Mouse (Mus musculus): ENCODE measurements around the gene Il31ra.
"Not testable (repeated sequence)": the region's sequence is repeated elsewhere in the genome, so short reads cannot be mapped to it uniquely, and the experiment has no call there.

Il31ra gene

DNA sequence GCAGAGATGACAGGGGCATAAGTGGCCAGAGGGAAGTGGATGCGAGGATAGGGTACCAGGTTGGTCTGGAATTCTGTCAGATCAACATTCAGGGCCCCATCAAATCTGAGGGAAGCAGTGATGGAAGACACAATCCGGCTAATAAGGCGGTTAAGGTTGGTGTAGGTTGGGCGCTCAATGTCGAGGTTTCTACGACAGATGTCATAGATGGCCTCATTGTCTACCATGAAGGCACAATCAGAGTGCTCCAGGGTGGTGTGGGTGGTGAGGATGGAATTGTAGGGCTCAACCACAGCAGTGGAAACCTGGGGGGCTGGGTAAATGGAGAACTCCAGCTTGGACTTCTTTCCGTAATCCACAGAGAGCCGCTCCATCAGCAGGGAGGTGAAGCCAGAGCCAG, at the start of gene Il31ra:
TSS of gene Il31ra (minus strand) at position 101 of the 400 bp plus-strand sequence.
- not testable (repeated sequence) for DNase-seq (ENCODE audit: low read depth, low spot score)

DNA sequence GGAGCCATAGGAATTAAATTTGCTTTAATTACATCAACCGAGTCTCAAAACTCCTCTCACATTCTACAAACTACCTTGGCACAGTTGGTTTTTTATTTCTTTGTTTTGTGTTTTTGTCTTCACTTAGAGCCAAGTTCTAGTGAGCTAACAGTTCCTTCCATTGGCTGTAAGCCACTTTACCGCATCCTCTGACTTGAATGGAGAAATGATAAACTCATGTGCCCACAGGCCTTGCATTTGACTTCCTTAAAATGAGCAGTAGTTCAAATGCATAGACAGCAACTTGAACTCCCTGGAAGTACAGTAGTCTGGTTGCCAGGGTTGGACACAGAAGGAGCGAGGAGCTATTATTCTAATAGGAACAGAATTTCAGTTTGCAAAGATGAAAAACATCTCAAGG, 48.7 kb upstream of the Il31ra start:
- no peak for DNase-seq (ENCODE audit: low read depth, low spot score)

DNA sequence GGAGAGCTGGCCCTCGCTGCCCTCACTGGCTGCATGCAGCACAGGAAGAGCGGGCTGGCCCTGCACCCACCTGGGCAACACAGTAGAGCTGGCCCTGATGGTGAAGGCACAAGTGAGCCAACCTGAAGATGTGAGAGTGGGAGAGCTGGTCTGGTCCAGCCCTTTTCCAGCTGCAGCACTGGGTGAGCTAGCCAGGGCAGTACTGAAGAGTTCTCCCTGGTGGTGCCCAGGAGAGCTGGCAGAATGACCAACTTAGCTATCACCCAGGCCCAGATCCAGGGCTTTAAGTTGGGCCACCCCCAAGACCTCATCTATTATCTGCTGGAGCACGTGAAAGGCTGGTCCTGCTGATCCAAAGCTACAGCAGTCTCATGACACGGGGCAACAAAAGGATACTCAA, 45.0 kb upstream of the Il31ra start:
- no peak for DNase-seq (ENCODE audit: low read depth, low spot score)

DNA sequence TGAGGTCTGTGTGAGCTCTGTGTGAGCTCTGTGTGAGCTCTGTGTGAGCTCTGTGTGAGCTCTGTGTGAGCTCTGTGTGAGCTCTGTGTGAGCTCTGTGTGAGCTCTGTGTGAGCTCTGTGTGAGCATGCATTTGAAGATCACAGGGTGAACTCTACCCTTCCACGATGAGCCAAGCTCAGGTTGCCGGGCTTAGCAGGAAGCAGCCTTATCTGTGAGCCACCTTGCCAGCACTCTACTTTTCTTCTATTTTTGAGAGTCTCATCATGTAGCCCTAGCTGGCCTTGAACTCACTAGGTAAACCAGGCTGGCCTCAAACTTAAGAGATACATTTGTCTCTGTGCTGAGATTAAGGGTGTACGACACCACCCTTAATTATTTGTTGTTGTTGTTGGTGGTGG, 42.3 kb upstream of the Il31ra start:
- DNase-seq (ENCODE audit: low read depth, low spot score) = no peak

DNA sequence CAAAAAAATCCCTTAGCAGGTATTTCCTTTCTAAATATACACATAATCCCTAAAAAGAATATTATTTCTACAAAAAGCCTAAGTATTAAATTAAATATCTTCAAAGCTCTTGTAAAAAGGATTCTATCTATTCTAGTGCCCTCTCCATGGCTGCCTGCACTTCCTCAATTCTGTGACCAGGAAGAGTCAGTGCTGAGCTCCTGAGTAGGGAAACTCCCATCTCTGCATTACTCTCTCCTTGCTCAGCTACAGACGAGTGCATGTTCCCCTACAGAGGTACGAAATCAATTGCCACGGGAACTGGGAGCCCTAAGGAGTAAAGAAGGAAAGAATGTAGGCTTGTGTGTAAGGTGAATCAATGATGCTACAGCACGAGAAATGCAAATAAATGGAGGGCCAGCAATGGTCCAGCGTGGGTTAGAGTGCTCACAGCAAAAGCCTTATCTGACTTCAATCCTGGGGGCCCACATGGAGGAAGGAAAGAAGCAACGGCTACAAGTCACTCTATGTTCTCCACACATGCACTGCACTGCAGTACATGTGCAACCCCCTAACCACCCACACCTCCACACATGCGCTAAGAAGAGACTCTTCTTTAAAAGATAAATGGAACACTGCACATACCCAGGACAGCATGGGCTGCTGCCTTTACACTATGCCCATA, 41.1 kb upstream of the Il31ra start:
- no peak for DNase-seq (ENCODE audit: low read depth, low spot score)

DNA sequence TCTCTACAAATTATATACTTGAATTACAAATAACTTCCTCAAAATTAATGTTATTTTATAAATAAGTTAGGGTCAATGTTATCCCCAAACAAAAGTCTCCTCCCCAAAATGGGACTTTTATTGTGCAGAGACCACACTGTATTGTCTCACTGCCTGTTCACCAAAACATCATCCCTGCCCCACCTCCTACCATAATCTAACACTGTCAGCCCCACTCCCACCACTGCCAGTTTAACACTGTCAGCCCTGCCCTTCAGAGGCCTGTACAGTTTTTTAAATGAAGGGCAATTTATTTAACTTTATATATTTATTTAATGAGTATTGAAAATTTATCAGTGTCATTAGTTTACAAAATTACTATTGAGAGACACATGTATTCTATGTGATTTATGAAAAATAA, 31.4 kb upstream of the Il31ra start:
- DNase-seq (ENCODE audit: low read depth, low spot score) = no peak

DNA sequence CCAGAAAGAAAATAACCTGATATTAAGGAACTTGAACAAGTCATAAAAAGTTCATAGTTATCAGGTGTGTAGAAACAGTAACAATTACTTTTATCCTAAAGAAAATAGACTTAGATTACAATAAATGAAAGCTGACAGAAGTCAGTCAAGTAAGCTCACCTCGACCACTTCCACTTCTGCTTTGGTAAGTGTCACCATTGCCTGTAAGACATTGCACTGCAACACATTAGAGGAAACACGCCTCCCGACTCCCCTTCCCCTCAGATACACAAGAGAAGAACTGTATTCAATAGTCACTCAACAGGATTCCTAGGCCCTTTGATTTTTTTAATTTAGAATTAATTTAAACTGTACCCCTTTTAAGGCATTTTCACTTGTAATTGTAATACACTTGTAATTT, 30.5 kb upstream of the Il31ra start:
- no peak for DNase-seq (ENCODE audit: low read depth, low spot score)

DNA sequence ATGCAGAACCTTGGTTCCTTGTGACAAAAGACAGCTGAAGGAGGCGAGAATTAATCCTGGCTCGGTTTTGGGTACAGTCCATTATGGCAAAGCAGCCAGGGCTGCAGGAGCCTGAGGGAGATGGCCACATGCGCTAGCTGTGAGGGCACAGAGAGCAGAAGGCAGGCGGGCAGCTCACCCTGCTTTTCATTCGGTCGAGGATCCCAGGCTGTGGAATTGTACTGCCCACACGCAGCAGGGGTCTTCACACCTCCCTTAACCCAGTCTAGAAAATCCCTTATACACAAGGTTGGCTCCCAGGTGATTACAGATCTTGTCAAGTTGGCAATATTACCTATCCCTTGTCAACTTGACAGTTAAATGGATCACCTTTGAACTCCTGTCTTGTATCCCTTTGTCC, 29.5 kb upstream of the Il31ra start:
- no peak for DNase-seq (ENCODE audit: low read depth, low spot score)

DNA sequence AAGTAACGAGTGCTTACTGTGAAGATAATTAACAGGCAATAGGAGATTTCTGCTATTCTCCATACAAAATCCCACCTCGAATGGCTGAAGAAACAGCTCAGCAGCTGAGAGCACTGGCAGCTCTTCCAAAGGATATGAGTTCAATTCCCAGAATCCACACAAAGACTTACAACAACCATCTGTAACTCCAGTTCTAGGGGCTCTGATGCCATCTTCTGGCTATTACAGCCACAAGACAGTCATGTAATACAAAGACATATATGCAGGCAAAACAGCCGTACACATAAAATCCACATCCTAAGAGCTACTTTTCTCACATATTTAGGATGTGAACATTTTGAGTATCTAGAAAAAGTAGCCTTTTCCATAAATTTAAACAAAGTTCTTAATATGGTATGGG, 27.4 kb upstream of the Il31ra start:
- no peak for DNase-seq (ENCODE audit: low read depth, low spot score)

DNA sequence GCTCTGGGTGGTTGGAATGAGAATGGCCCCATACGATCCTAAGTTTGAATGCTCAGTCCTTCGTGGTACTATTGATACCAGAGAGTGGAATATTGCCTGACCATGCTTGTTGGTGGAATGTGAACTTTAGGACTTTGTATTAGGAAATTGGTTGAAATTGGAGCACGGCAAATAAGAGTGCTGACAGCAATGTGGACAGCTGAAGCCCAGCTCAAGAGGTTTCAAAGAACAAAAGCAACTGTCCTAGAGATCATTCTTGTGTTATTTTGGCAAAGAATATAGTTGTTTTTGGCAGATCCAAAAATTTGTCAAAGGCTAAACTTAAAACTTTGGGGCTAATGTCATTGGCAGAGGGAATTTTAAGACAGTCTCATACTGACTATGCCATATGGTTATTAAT, 14.4 kb upstream of the Il31ra start:
- DNase-seq (ENCODE audit: low read depth, low spot score) = no peak

DNA sequence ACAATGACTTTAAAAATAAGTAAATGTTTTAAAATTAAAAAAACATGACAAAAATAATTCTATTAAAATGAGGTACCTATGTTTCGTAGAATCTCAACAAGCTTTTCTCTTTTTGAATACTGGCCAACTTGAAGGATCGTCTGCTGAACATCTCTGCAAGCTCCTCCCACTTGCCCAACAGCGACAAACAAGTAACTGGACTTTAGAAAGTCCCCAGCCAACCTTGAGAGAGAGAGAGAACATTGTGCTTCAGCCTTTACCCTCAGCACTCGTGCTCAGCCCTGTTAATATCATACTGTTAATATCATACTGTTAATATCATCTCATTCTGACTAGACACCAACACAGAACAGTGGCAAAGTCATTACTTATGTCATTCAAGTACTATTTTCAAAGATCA, 10.3 kb upstream of the Il31ra start:
- no peak for DNase-seq (ENCODE audit: low read depth, low spot score)

DNA sequence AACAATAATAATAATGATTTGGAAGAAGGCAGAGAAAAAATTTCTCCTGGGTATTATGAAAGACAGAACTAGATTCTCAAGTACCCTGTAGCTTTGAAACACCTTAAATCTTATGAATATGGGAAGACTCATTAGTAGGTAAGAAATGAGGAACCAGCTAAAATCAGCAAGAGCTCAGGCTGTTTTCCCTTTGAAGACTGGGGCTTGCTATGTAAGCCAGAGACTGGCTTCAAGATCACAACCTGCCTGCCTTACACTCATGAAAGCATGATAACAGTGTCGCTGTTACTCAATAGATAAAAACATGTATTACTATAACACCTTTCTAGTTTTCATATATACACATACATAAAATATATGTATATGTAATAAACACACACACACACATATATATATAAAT, 9.7 kb upstream of the Il31ra start:
- no peak for DNase-seq (ENCODE audit: low read depth, low spot score)

DNA sequence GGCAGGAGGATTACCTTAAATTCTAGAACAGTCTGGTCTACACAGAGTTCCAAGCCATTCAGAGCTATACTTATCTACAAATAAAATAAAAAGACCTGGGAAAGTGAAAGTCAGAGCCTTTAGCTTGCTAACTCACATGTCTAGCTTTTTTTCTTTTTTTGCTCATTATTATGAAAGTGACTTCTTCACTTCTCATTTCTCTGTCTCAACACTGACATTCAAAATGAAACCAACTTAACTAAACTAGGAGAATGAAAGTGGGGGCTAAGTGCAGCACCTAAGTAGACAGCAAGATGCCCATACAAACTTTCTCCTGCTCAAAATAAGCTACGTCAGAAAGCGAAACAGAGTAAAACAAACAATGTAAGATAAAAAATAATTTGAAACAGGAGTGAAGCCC, 8.4 kb upstream of the Il31ra start:
- DNase-seq (ENCODE audit: low read depth, low spot score) = no peak

DNA sequence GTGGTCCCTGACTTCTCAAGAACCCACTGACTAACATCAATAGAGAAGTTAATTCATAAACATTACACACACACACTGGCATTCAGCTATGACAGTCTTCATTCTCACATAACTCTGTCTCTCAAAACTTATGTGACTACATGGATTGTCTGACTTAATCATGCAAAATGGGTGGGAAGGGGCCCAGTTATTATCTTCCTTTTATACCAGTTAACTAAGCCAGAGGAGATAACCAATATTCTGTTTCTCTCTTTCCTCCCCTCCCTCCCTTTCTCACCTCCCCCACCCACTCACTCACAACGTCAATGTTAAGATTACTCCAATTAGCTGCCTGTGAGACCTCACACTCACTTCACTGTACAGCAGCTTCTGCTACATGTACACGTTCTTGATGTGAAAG, 3.9 kb downstream of the Il31ra start:
- DNase-seq (ENCODE audit: low read depth, low spot score) = no peak

DNA sequence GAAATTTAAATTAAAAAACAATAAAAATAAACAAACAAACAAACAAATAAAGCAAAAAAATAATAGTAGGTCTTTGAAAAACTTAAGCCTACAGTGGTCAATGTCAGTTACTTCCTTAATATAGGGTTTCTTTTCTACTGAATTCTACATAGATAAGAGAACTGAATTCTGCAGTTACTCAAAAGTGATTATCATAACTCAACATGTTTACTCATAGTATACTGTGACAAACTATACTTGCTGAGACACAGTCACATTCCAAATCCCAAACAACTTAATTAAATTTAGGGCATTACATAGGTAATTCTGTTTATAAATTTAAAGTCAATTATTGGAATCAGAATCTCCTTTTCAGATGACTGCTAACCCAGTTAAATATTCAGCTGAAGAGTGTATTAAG, 4.5 kb downstream of the Il31ra start:
- DNase-seq (ENCODE audit: low read depth, low spot score) = no peak

DNA sequence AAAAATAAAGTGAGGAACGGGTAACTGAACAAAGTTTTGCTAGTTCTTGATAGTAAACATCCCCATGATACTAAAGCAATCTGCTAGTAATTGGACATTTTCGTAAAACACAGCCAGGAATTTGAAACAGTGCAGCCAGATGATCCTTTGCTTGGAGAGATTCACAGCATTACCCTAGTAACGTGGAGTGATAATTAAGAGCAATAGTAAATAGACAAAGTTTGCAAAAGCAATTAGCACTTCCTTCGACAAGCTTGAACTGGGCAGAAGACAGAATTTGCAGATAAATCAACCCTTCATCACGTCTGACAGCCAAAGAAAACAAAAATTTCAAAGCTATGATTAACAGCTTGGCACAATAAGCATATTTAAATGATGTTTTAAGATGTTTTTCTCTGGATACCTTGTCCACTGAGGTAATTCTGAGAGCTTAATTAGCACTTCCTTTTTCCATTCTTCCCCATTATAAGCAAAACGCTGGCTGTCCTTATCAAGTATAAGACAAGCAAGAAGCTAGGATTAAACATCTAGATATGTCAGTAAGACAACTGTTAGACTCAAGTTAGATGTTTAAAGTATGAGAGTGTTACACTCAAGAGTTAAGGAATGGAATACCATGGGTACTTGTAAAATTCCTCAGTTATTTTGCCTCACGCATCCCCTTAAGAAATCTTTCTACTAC, 9.5 kb downstream of the Il31ra start:
- DNase-seq (ENCODE audit: low read depth, low spot score) = no peak

DNA sequence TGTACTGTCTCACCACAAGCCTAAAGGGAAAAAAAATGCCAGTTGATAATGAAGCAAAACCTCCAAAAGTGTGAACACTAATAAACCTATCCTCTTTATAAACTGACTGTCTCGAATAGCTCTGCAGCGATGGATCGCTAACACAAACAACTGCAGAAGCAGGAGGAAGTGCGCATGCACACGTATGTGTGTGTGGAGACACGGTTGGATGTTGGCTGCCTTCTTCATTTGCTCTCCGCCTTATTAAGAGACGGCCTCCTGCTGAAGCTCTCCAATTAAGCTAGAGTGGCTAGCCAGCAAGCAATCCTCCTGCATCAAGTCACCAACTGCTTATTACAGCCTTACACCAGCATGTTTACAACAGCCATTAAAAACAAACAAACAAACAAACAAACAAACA, 11.9 kb downstream of the Il31ra start:
- DNase-seq (ENCODE audit: low read depth, low spot score) = no peak

DNA sequence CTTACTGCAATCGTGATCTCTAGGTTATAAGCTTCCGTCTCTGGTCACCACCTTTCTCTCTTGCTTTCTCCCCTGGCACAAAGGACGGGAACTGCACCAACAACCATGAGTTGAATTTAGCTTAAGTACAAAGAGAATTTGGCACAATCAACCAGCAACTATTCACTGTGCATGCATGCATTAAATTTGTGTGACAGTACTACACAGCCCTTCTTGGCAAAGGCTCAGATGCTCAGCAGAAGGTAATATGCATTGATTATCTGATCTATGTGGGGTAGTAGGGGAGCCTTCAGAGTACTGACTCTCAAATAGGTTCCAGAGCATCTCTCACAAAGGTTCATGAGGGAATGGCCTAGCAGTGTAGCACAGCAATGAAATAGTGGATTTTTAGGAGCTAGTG, 12.4 kb downstream of the Il31ra start:
- no peak for DNase-seq (ENCODE audit: low read depth, low spot score)

DNA sequence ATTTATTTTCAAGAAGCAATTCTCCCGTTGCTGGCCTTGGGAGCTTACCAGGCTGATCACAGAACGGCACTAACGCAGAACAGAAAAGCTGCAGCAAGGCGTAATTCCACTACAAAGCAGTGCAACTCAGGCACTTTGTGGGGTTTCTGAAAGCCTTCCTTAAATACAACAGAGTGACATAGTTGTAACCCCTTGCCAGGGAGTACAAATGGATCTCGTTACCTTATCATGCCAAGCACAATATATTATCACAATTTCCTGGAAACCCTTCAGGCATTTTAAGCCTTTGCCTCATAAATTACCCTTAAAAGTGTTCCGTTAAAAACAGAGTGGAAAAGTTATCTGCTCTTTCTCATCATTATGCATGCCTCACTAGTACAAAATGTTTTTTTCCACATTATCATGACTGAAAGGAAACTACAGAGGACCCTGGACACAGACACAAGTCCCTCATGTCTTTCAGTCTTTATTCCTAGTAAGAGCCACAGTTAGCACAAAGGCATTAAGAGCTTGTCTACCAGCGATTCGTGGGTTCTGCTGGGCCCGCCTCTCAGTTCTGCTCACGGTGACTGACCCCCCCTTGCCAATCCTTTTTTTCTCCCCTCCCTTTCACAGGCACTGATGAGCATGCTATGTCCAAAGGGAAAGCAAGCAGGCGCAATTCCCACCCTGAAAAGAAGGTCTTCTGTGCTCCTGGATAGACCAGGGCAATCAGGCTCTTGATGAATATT, 13.4 kb downstream of the Il31ra start:
- DNase-seq (ENCODE audit: low read depth, low spot score) = no peak

DNA sequence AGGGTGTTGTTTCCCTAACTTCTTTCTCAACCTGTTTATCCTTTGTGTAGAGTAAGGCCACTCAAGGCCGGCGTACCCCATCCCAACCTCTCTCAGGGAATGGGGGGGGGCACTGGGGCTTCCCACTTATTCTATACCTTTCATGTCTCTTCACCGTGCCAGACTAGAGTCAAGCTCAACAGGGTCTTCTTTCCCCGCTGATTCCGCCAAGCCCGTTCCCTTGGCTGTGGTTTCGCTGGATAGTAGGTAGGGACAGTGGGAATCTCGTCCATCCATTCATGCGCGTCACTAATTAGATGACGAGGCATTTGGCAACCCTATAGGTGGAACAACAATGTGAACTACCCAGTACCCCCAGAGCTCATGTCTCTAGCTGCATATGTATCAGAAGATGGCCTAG, 16.1 kb downstream of the Il31ra start:
- not testable (repeated sequence) for DNase-seq (ENCODE audit: low read depth, low spot score)

DNA sequence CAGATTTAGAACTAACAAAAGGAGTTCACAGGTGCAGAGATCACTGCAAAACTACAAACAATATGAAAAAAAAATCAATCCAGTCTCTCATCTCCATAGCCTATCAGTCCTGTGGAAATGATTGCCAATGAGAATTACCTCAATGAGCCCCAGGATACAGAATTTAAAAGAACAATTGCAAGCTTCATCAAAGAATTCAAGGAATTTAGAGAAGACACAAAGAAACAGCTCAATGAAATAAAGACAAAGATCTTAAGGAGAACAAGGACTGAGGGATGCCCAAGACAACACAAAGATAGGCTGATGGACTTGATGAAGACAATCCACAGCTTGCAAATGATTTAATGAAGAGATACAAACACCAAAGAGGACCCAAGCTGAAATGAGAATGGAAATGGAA, 20.4 kb downstream of the Il31ra start:
- no peak for DNase-seq (ENCODE audit: low read depth, low spot score)

DNA sequence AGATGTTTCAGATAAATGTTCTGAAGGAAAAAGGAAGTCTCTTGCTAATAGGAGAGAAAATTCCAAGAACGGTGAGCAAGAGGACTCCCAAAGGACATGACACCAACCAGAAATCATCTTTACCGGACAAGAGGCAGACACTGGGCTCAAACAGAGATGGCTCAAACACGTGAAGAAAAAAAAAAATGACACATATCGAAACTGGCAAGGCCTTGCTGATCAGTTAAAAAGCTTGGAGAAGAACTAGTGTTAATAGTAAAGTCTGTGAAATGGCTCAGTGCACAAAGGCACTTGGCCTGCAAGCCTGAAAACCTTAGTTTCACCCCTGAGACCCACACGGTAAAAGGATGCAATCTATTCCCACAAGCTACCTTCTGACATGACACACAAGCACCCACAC, 23.4 kb downstream of the Il31ra start:
- DNase-seq (ENCODE audit: low read depth, low spot score) = no peak

DNA sequence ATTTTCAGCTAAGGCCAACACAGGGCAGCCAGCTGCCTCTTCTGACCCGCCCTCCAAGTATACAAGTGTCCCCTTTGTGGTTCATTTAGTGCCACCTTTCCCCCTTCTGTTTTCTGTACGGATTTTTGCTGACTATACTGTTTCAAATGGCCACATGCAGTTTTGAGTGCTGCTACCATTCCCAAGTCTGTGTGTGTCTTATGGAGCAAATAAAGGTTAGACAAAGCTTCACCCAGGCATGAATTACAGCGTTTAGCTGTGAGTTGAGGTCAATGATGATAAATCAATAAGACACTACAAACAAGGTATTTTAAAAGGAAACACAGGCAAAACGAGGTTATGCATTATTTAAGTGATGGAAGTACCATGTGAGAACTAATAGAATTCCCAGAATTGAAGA, 24.6 kb downstream of the Il31ra start:
- DNase-seq (ENCODE audit: low read depth, low spot score) = no peak

Measured in retina, adult 2 months (tissue).